Comparison of ENCODE assay signal across 9 mouse cellular contexts in genomic region chr9:106349075-106349474, GRCm38 (mm10). TPM values are rescaled to one million over a fixed set of nuclear protein-coding genes. Genes with fewer than 3 reads are reported as not detected.
DNase-seq lines count a peak whose midpoint lies in the region; ATAC-seq and TF ChIP-seq lines count a peak whose summit lies in the region.
"Had no signal": no experiment of that assay in that cellular context is flagged by ENCODE, and none has a peak within 500 bp of the region (broad histone marks: within the 10 kb centered on the region; RNA-seq: fewer than 3 reads in every experiment).

No protein-coding gene starts in this region.

- no peaks in the 10 kb centered on the region for H3K9me3 ChIP-seq in embryonic facial prominence, embryonic 12.5 days
- no peaks in the 10 kb centered on the region for H3K9me3 ChIP-seq in lung, postnatal 0 days (ENCODE audit: low read length)
- H3K9me3 ChIP-seq: megakaryocyte, embryonic 14.5 days had no signal

- TF ChIP-seq EP300 in lung, postnatal 0 days (IDR thresholded peaks at IDR 0.05) = no peak

- H3K36me3 ChIP-seq in embryonic facial prominence, embryonic 12.5 days = no peaks in the 10 kb centered on the region
- no peaks in the 10 kb centered on the region for H3K36me3 ChIP-seq in lung, postnatal 0 days (ENCODE audit: insufficient read depth, low read length)
- H3K36me3 ChIP-seq in thymus, adult 2 months (ENCODE audit: control insufficient read depth, insufficient read depth, low read length) = no peaks in the 10 kb centered on the region

- no peak for ATAC-seq in embryonic facial prominence, embryonic 12.5 days (ENCODE audit: insufficient number of reproducible peaks, insufficient read depth, low FRiP score, low TSS enrichment)
- peak; percentile 64 for ATAC-seq in lung, postnatal 0 days

- 39% methylated on average over 2 of the region's 2 CpGs for WGBS in embryonic facial prominence, embryonic 12.5 days
- 36% methylated on average over 2 of the region's 2 CpGs for WGBS in lung, postnatal 0 days
- 75% methylated on average over 2 of the region's 2 CpGs for WGBS in thymus, adult 2 months

- peaks cover 77% of the 10 kb centered on the region for H3K4me1 ChIP-seq in embryonic facial prominence, embryonic 12.5 days
- peaks cover 13% of the 10 kb centered on the region for H3K4me1 ChIP-seq in lung, postnatal 0 days (ENCODE audit: insufficient read depth, low read depth, low read length)
- 0 out of 2 replicates have a peak, but pooled peaks cover 4% of the 10 kb centered on the region for H3K4me1 ChIP-seq in thymus, adult 2 months (replicated peaks; ENCODE audit: control insufficient read depth, insufficient read depth, low read length)

- H3K4me3 ChIP-seq in layer of hippocampus, adult 2 months = no peak overlapping the region
- no peak overlapping the region for H3K4me3 ChIP-seq in embryonic facial prominence, embryonic 12.5 days
- no peak overlapping the region for H3K4me3 ChIP-seq in lung, postnatal 0 days (ENCODE audit: low read depth, low read length)
- H3K4me3 ChIP-seq in thymus, adult 2 months (ENCODE audit: control insufficient read depth, insufficient read depth, low read length) = no peak overlapping the region
- H3K4me3 ChIP-seq: megakaryocyte, embryonic 14.5 days had no signal

- no peak overlapping the region for H3K9ac ChIP-seq in embryonic facial prominence, embryonic 12.5 days
- no peak overlapping the region for H3K9ac ChIP-seq in lung, postnatal 0 days (replicated peaks; ENCODE audit: low read depth)

- H3K27me3 ChIP-seq in embryonic facial prominence, embryonic 12.5 days = no peaks in the 10 kb centered on the region
- no peaks in the 10 kb centered on the region for H3K27me3 ChIP-seq in lung, postnatal 0 days (replicated peaks; ENCODE audit: insufficient read depth, low read length)
- no peaks in the 10 kb centered on the region for H3K27me3 ChIP-seq in thymus, adult 2 months (ENCODE audit: control insufficient read depth, insufficient read depth, low read length)

- no peak overlapping the region for H3K27ac ChIP-seq in layer of hippocampus, adult 2 months
- H3K27ac ChIP-seq in embryonic facial prominence, embryonic 12.5 days = peak overlapping the region; percentile 85
- no peak overlapping the region for H3K27ac ChIP-seq in lung, postnatal 0 days (ENCODE audit: low read length)
- no peak overlapping the region for H3K27ac ChIP-seq in thymus, adult 2 months (ENCODE audit: control insufficient read depth, insufficient read depth, low read length)

- no peak overlapping the region for H3K4me2 ChIP-seq in embryonic facial prominence, embryonic 12.5 days (replicated peaks)
- no peak overlapping the region for H3K4me2 ChIP-seq in lung, postnatal 0 days (replicated peaks; ENCODE audit: low read depth, low read length)

- no peak for TF ChIP-seq POLR2A in thymus, adult 2 months (IDR thresholded peaks at IDR 0.05; ENCODE audit: control insufficient read depth, extremely low read depth, insufficient read depth, low read length, poor library complexity)

- DNase-seq in layer of hippocampus, adult 2 months (ENCODE audit: low spot score in 2 of 2) = peak in 1 of 2 experiments; percentile 57
- DNase-seq in layer of hippocampus, postnatal 36 days = no peak
- DNase-seq in T-cell, adult 2 months (ENCODE audit: low spot score) = peak; percentile 47
- DNase-seq in induced T-regulatory cell, adult 2 months (ENCODE audit: low read depth) = peak; percentile 54
- DNase-seq in lung, postnatal 0 days (ENCODE audit: low spot score) = peak; percentile 78
- peak; percentile 61 for DNase-seq in thymus, adult 2 months
- DNase-seq in frontal cortex, adult 2 months (ENCODE audit: extremely low spot score in 1 of 2, low spot score in 1 of 2) = no peak

- peak; percentile 76 for TF ChIP-seq CTCF in layer of hippocampus, adult 2 months (conservative IDR thresholded peaks at IDR 0.05)
- TF ChIP-seq CTCF in lung, postnatal 0 days (IDR thresholded peaks at IDR 0.05) = peak; percentile 80
- TF ChIP-seq CTCF in thymus, adult 2 months (IDR thresholded peaks at IDR 0.05; ENCODE audit: borderline replicate concordance, control insufficient read depth, extremely low read depth, insufficient read depth, low read length, poor library complexity) = no peak

RNA-seq across cellular contexts. Expression of gene Dusp7, which starts 19.4 kb away (rescaled TPM):
- total RNA-seq in layer of hippocampus, adult 2 months (2021) = 10 to 100 TPM; 81.7 to 93.2 TPM
- 10 to 100 TPM; 86.0 to 88.6 TPM for total RNA-seq in layer of hippocampus, postnatal 36 days (2021)
- 51.1 and 59.2 TPM in 2 replicates for polyA plus RNA-seq in embryonic facial prominence, embryonic 12.5 days (2016; fragmentation: Nextera tagmentation; extraction: Ambion mirVana)
- polyA plus RNA-seq in lung, postnatal 0 days (2015; fragmentation: Nextera tagmentation; extraction: Ambion mirVana) = 25.7 and 27.8 TPM in 2 replicates
- 75.3 and 86.0 TPM in 2 replicates for polyA plus RNA-seq in thymus, adult 2 months (2012; rRNA removed)
- 92.3 and 101 TPM in 2 replicates for polyA plus RNA-seq in frontal cortex, adult 2 months (2012; rRNA removed)

Comparison
In these comparisons a context has a peak if more than half of its experiments do, and no peak if none do; other contexts are left out.
1. DNase-seq: peak in T-cell, adult 2 months (single experiment), induced T-regulatory cell, adult 2 months (single experiment), lung, postnatal 0 days (single experiment) and thymus, adult 2 months (single experiment); none in layer of hippocampus, postnatal 36 days (0 of 2) and frontal cortex, adult 2 months (0 of 2).